Mouse (Mus musculus): Measurements from ENCODE around the gene Arid4a.
A peak's percentile ranks its signal among the peaks of the same experiment; 100 is the strongest.

Arid4a gene

DNA sequence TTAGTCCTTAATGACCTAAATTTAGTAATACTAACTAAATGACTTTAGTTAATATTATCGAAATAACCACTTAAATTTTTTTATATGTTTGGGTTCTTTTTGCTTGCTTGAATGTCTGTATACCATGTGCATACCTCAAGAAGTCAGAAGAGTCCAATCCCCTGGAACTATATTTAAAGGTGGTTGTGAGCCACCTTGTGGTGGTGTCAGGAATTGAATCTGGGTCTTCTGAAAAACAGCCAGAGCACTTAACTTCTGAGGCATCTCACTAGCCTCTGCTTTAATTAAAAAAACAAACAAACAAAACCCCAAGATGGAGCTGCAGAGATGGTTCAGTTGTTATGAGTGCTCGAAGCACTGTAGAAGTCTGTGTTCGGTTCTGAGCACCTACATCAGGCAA is 131.9 kb downstream of the Arid4a start:
- DNase-seq (ENCODE audit: low spot score) = peak; percentile 63
